Mouse (Mus musculus): Measurements from ENCODE around the gene Gm11084.
"Not testable (repeated sequence)": the region's sequence is repeated elsewhere in the genome, so short reads cannot be mapped to it uniquely, and the experiment has no call there.

Gene Gm11084

GRCm38 (mm10) chr2:72995346-72996097 lies 9.0 kb upstream of the Gm11084 start:
- DNase-seq (ENCODE audit: low read depth, low spot score): no peak

DNA sequence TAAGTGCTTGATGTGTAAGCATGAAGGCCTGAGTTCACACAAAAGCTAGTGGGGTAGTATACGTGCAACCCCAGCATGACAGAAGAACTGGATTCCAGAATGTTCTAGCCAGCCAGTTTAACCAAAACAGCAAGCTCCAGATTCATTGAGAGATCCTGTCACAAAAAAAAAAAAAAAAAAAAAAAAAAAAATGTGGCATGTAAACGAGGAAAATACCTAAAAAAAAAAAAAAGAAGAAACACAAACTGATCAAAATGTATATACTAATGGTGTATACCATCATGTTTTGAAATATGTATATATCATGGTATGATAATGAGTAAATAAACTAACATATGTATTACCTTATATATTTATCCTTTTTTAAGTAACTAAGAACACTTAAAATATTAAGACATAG lies 7.6 kb upstream of the Gm11084 start:
- no peak for DNase-seq (ENCODE audit: low read depth, low spot score)

- DNase-seq (ENCODE audit: low read depth, low spot score): no peak
These were observed 6.0 kb upstream of the Gm11084 start for GRCm38 (mm10) chr2:72992497-72992896.

GRCm38 (mm10) chr2:72988945-72989344 lies 2.4 kb upstream of the Gm11084 start:
- not testable (repeated sequence) for DNase-seq (ENCODE audit: low read depth, low spot score)

GRCm38 (mm10) chr2:72985516-72985915 lies 1.0 kb downstream of the Gm11084 start:
- DNase-seq (ENCODE audit: low read depth, low spot score): no peak

- DNase-seq (ENCODE audit: low read depth, low spot score): no peak
These were observed 1.7 kb downstream of the Gm11084 start for GRCm38 (mm10) chr2:72984806-72985205.

DNA sequence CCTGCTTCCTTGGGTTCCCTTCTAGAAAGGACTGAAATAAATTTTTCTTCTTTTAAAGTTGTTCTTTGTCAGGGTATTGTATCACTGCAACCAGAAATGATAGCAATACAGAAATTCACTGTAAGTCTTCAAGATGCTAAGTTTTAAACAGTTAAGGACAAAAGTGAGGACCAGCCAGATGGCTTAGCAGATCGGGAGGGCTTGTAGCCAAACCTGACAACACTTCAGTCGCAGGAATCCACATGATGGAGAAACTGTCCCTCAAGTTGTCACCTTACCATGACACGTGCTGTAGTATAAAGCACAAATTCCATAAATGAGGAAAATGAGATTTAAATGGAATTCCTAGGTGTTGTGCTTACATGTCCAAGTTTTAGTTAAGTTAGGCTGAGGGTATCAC lies 3.3 kb downstream of the Gm11084 start:
- DNase-seq (ENCODE audit: low read depth, low spot score): no peak

GRCm38 (mm10) chr2:72982110-72982785 lies 4.3 kb downstream of the Gm11084 start:
- DNase-seq (ENCODE audit: low read depth, low spot score): no peak

DNA sequence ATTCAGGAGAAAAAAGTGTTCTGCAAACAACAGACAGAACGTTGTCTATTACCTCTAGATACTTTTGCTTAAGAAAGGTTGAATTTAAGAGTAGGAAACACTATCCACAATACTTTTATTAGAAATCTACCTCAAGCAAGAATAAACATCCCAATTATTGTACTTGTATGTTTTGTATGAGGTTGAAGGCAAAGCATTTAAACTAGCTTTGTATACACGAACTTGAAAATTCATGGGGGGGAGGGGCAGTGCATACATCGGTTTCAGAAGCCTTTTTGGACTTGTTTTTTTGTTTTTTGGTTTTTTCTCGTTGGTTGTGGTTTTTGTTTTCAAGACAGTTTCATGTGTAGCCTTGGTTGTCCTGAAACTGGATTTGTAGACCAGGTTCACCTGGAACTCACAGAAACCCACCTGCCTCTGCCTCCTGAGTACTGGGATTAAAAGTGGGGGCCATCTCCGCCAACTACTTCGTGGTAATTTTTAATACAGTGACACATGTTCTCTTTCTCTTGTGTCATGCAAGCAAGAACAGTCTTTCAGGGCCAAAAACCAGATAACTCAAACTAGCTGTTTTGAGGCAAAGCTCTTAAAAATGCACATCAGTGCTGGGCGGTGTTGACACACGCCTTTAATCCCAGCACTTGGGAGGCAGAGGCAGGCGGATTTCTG lies 4.9 kb downstream of the Gm11084 start:
- DNase-seq (ENCODE audit: low read depth, low spot score): no peak

DNA sequence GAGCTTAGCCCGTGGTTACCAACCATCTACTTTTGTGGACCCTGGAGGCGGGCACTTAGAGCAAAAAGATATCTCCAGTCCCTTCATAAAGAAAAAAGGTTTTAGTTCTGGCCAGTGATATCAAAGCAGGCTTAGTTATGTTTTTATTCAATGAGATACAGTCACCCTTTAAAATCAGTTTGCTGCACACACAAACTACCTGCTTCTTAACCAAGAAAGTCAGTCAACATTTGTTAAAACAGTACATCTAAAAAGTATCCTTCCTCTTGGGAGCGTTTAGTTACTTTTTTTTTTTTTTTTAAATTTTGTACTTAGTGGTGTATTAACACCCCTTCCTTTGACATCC lies 5.5 kb downstream of the Gm11084 start:
- DNase-seq (ENCODE audit: low read depth, low spot score): no peak

DNA sequence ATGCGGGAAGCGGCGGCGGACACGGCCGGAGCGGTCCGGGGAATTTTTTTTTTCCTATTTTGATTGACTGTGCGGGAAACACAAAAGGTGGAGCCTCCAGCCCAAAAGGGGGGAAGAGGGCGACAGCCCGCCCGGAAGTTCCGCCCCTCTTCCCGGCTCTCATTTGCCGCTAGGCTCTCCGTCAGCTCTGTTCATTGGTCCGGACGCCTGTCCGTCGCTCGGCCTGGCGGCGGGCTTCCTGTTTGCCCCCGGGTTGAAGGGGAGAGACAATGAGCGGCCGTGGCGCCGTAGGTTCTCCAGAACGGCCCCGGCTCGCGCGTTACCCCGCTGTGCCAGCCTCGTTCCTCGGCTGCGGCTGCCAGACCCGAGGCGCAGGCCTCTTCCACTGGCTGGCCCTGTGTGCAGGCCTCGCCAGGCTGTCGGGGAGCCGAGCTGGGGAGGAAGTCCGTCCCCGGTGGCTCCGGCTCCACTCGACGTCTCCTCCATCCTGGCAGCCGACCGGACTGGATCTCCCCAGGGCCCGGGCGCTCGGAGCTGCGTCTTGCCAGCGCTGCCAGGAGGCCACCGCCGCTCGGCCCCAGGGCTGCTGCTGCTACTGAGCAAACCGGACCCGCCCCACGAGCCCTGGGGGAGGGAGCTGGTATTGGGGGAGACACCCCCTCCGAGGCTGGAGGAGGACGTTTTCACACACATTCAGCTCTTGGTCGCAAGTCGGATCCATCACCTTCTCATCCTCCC lies 6.0 kb downstream of the Gm11084 start, which contains the start of gene Sp3:
Sp3 (minus strand) TSS at position 110 of the 738 bp plus-strand sequence.
- peak; percentile 94 for DNase-seq (ENCODE audit: low read depth, low spot score)

DNA sequence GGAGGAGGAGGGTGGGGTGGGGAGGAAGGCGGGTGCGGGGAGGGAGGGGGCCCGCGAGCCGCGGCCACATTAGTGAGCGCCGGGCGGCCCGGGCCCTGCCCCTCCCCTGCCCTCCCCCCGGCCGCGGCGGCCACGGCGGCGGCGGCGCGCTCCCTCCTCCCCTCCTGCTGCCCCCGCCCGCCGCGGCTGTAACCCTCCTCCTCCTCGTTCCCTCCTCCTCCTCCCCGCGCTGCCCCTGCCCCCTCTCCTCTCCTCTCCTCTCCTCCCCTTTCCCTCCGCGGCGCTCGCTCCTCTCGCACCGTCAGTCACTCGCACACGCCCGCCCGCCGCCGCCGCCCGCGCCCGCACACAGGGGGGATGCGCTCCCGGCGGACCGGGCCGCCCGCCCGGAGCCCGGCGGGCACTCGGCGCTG lies 6.9 kb downstream of the Gm11084 start:
- DNase-seq (ENCODE audit: low read depth, low spot score): peak; percentile 70

DNA sequence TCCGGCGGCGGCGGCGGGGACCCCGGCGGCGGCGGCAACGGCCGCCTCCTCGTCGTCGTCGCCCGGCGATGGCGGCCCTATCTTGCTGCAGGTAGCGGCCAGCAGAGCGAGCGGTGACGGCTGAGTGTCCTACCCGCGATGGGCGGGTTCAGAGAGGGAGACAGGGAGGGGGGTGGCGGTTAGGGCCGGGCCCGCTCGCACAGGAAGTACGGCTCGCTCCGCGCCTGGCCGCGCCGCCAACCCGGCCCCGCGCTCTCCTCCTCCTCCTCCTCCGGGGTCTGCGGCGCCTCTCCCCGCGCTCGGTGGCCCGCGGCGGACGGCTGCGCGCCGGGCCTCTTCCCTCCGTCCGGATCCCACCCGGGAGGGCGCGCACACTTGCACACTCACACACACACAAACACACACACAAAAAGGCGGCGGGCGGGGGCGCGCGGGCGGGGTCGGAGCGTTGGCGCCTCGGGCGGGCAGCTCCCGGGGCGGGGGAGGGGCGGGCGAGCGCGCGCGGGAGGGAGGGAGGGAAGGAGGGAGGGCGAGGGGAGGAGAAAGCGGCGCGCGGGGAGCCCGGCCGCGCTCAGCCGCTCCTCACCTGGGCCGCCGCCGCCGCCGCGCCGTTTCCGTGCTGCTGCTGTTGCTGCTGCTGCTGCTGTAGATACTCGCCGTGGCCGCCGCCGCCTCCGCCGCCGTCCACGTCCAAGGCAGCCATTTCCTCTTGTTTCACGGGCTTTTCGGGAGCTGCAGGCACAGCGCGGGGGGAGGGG lies 7.4 kb downstream of the Gm11084 start:
- DNase-seq (ENCODE audit: low read depth, low spot score): peak; percentile 78

GRCm38 (mm10) chr2:72978473-72978872 lies 8.0 kb downstream of the Gm11084 start:
- peak; percentile 36 for DNase-seq (ENCODE audit: low read depth, low spot score)

DNA sequence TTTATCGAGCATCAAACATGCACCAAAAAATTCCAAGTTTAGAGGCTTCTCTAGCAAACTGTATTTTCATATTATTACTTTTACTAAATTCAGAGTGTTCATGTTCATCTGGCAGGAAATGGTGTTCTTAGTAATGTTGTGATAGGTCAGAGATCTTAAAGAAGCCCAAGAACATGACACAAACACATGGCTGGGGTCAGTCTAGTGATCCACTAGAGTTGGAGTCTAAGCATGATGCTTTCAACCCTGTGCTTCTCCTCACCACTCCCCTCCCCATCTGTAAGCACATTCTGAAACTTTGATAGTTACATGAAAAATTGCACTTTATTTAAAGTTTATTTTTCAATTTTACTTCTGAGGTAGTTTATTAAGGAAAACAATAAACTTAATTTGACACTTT lies 9.2 kb downstream of the Gm11084 start:
- DNase-seq (ENCODE audit: low read depth, low spot score): no peak

GRCm38 (mm10) chr2:72976036-72976435 lies 10.5 kb downstream of the Gm11084 start:
- no peak for DNase-seq (ENCODE audit: low read depth, low spot score)

DNA sequence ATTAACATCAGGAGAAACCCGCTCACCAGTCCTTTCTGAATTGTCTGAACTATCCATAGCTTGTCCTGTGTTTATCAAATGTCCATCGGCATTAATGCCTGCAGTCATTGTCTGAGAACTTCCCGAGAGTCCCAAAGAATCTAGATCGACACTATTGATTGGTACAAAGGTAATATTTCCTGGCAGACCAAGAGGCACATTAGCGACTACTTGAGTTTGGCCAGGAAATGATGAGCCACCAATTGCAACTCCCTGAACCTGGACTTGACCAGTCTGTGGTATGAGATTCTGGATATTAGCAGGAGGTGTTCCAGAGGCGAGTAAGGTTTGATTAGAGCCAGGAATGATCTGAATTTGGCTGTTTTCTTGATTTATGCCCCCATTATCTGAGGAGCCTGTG lies 15.7 kb downstream of the Gm11084 start:
- no peak for DNase-seq (ENCODE audit: low read depth, low spot score)

DNA sequence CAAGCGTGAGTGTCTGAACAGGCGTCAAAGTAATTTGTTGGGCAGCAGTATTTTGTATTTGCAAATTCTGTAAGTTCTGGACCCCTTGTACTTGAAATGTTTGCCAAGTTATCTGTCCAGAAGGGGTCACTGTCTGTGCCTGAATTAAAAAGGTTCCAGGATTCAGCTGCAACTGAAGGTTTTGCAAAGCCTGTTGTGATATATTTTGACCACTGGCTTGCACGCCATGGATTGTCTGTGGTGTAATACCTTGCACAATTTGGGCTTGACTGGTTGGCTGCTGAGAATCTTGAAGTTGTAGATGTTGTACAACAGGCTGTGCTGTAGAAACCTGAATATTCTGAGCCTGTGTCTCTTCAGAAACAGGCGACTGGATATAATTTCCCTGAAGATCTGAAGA lies 16.2 kb downstream of the Gm11084 start:
- no peak for DNase-seq (ENCODE audit: low read depth, low spot score)

DNA sequence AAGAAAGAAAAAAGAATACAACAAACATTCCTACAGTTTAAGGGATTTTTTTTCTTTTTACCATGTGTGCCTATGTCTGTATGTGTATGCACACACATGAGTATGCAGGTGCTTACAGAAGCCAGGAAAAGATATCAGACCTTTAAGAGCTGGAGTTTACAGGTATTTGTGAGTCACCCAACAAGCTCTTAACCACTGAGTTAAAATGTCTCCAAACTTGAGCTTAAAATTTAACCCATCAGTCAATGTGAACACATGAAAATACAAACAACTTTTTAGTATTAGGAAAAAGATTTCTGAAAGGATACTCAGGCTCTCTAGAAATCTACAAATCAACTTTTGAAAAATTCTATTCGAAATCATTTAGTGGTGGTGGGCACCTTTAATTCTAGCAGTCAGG lies 18.0 kb downstream of the Gm11084 start:
- no peak for DNase-seq (ENCODE audit: low read depth, low spot score)

DNA sequence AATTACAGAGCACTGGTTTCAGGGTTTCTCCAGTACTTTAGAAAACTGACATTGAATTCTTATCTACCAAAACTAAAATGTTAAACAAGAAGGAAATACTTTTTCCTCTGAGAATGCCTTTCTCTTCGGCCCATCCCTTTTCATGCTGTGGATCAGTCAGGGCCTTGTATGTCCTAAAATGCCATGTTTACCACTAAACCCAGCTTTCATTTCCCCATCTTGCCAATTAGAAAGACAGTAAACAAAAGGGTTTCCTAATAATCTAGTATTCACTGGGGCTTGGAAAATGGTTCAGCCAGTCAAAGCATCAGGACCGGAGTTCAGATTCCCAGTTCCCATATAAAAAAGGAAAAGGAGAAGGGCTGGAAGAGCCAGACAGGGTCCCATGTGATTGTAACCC lies 21.1 kb downstream of the Gm11084 start:
- DNase-seq (ENCODE audit: low read depth, low spot score): no peak

GRCm38 (mm10) chr2:72956415-72956814 lies 30.1 kb downstream of the Gm11084 start:
- DNase-seq (ENCODE audit: low read depth, low spot score): no peak
